Mouse (Mus musculus): Measurements from ENCODE around the gene Ube2j2. TPM values are rescaled to one million over a fixed set of nuclear protein-coding genes. Genes with fewer than 3 reads are reported as not detected.

The Ube2j2 gene
- 12.6 TPM for polyA plus RNA-seq (2017; shearing (Covaris generic))

GRCm38 (mm10) chr4:155943534-155944249, at the start of gene Ube2j2:
TSS of gene Ube2j2 (plus strand) at chr4:155943831.

DNA sequence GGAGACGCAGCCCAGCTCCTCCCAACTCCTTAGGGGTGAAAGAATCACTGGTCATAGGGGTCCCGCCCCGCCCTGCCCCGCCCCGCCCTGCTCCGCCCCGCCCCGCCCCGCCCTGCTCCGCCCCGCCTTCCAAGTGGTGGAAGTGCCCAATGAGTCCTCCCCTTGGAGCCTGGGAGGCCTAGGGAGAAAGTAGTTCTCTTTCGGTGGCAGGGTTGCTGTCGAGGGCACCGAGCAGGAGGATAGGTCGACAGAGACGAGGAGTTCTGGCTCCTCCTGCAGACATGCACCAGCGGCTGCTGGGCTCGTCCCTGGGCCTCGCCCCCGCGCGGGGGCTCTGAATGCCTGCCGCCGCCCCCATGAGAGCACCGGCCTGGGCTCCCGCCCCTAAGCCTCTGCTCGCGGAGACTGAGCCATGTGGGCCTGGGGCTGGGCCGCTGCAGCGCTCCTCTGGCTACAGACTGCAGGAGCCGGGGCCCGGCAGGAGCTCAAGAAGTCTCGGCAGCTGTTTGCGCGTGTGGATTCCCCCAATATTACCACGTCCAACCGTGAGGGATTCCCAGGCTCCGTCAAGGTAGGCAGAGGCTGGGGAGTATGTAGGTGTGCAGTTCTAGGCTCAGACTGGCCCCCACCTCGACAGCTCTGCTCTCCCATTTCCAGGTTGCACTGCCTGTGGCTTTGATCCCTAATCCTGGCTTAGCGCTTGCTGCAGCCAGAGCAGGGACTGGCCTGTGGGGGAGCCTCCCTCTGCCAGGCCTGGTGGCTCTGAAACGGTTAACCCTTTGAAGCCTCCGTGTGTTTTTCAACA, 18.7 kb downstream of the Ube2j2 start, which contains the start of gene C1qtnf12:
C1qtnf12 (plus strand) TSS at position 152 of the 805 bp plus-strand sequence.

DNA sequence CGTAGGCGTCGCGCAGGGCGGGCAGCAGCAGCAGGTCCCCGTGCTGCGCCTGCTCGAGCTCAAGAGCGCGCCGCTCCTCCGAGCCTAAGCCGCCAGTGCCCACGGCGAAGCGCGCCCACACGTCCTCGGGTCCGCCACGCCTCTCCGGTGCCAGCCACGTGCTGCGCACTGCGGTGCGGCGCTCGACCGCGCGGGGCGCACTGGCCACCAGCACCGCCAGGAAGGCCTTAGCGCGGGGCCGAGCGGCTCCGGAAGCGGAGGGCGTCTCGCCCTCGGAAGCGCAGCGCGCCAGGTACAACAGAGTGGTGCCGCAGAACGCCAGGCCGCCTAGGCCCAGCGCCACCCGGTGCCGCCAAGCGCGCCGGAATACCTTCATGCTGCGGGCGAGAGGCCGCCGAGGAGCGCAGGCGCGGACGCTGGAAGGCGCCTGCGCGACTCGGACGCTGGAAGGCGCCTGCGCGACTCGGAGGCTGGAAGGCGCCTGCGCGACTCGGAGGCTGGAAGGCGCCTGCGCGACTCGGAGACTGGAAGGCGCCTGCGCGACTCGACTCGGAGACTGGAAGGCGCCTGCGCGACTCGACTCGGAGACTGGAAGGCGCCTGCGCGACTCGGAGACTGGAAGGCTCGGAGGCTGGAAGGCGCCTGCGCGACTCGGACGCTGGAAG, 48.7 kb downstream of the Ube2j2 start, which contains the start of the genes B3galt6 and Sdf4:
B3galt6 (minus strand) TSS at position 409 of the 665 bp plus-strand sequence.
Sdf4 (plus strand) TSS at position 632 of the 665 bp plus-strand sequence.

Other genes with a start within 250 kb of the Ube2j2 start
- 0.72 TPM for gene Fndc10, start 249.5 kb upstream of the Ube2j2 start, polyA plus RNA-seq (2017; shearing (Covaris generic))
- 160 TPM for gene Ssu72, start 239.0 kb upstream of the Ube2j2 start, polyA plus RNA-seq (2017; shearing (Covaris generic))
- 0.15 TPM for gene Tmem240, start 209.0 kb upstream of the Ube2j2 start, polyA plus RNA-seq (2017; shearing (Covaris generic))
- 28.3 TPM for gene Atad3a, start 182.7 kb upstream of the Ube2j2 start, polyA plus RNA-seq (2017; shearing (Covaris generic))
- gene Vwa1, start 169.1 kb upstream of the Ube2j2 start, polyA plus RNA-seq (2017; shearing (Covaris generic)) = 0.10 TPM
- not detected for gene Tmem88b, start 158.0 kb upstream of the Ube2j2 start, polyA plus RNA-seq (2017; shearing (Covaris generic))
- gene Ankrd65, start 153.4 kb upstream of the Ube2j2 start, polyA plus RNA-seq (2017; shearing (Covaris generic)) = not detected
- gene Mrpl20, start 141.0 kb upstream of the Ube2j2 start, polyA plus RNA-seq (2017; shearing (Covaris generic)) = 151 TPM
- 114 TPM for gene Ccnl2, start 131.3 kb upstream of the Ube2j2 start, polyA plus RNA-seq (2017; shearing (Covaris generic))
- gene Aurkaip1, start 112.6 kb upstream of the Ube2j2 start, polyA plus RNA-seq (2017; shearing (Covaris generic)) = 211 TPM
- 4.8 TPM for gene Mxra8, start 104.2 kb upstream of the Ube2j2 start, polyA plus RNA-seq (2017; shearing (Covaris generic))
- 3.0 TPM for gene Dvl1, start 96.4 kb upstream of the Ube2j2 start, polyA plus RNA-seq (2017; shearing (Covaris generic))
- 0.99 TPM for gene Tas1r3, start 80.5 kb upstream of the Ube2j2 start, polyA plus RNA-seq (2017; shearing (Covaris generic))
- gene Cptp, start 74.4 kb upstream of the Ube2j2 start, polyA plus RNA-seq (2017; shearing (Covaris generic)) = 23.9 TPM
- gene Ints11, start 74.3 kb upstream of the Ube2j2 start, polyA plus RNA-seq (2017; shearing (Covaris generic)) = 75.8 TPM
- 35.9 TPM for gene Pusl1, start 52.0 kb upstream of the Ube2j2 start, polyA plus RNA-seq (2017; shearing (Covaris generic))
- 5.7 TPM for gene Acap3, start 52.0 kb upstream of the Ube2j2 start, polyA plus RNA-seq (2017; shearing (Covaris generic))
- gene C1qtnf12, start 18.5 kb downstream of the Ube2j2 start, polyA plus RNA-seq (2017; shearing (Covaris generic)) = 11.2 TPM
- 0.98 TPM for gene B3galt6, start 48.8 kb downstream of the Ube2j2 start, polyA plus RNA-seq (2017; shearing (Covaris generic))
- 590 TPM for gene Sdf4, start 49.0 kb downstream of the Ube2j2 start, polyA plus RNA-seq (2017; shearing (Covaris generic))
- gene Tnfrsf4, start 70.0 kb downstream of the Ube2j2 start, polyA plus RNA-seq (2017; shearing (Covaris generic)) = 948 TPM
- gene Tnfrsf18, start 82.3 kb downstream of the Ube2j2 start, polyA plus RNA-seq (2017; shearing (Covaris generic)) = 768 TPM
- gene Ttll10, start 115.6 kb downstream of the Ube2j2 start, polyA plus RNA-seq (2017; shearing (Covaris generic)) = 0.35 TPM
- gene 9430015G10Rik, start 166.2 kb downstream of the Ube2j2 start, polyA plus RNA-seq (2017; shearing (Covaris generic)) = 40.7 TPM
- 0.19 TPM for gene Rnf223, start 186.7 kb downstream of the Ube2j2 start, polyA plus RNA-seq (2017; shearing (Covaris generic))

Data from CD4-positive, CD25-positive, alpha-beta regulatory T cell, adult 9 weeks (primary cell).